Mouse (Mus musculus): ENCODE results near the gene Acvr1b. TPM values are rescaled to one million over a fixed set of nuclear protein-coding genes. Genes with fewer than 3 reads are reported as not detected.

Acvr1b gene
- polyA plus RNA-seq (2012; rRNA removed), result 59.3 and 63.5 TPM in 2 replicates

DNA sequence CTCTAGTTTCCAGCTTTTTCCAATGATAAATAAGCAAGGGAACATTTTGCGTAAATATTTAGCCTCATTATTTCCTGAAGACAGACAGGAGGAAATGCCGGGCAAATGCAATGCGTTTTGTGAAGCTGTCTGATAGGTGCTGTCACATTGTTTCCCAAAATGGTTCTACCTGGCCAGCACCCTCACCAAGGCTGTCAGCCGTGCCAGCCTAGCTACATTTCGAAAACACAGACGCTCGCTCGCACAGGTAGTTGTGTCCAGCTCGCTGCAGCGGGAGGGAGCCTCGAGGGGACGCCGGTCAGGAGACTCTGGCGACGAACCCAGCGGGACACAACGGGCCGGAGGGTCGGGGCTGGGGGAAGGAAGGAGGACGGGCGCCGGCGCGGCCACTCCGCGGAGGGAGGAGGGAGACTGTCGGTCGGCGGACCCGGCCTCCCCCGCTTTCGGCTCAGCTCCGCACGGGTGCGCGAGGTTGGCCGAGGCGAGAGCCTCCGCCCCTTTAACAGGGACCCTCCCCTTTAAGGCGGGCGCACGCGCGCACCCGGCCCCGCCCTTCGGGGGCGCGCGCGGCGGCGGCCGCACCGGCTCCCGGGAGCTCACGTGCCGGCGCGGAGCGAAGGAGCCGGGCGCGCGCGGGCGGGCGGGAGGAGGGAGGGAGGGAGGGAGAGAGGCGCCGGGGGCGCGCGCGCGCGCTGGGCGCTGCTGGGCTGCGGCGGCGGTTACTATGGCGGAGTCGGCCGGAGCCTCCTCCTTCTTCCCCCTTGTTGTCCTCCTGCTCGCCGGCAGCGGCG is at the start of gene Acvr1b:
Gene Acvr1b, plus strand, starts transcription at position 647 of the 791 bp plus-strand sequence.

GRCm38 (mm10) chr15:101128181-101129089 is 45.4 kb upstream of the Acvr1b start, which contains the start of gene Acvrl1:
Acvrl1 (plus strand) TSS chr15:101128522.

DNA sequence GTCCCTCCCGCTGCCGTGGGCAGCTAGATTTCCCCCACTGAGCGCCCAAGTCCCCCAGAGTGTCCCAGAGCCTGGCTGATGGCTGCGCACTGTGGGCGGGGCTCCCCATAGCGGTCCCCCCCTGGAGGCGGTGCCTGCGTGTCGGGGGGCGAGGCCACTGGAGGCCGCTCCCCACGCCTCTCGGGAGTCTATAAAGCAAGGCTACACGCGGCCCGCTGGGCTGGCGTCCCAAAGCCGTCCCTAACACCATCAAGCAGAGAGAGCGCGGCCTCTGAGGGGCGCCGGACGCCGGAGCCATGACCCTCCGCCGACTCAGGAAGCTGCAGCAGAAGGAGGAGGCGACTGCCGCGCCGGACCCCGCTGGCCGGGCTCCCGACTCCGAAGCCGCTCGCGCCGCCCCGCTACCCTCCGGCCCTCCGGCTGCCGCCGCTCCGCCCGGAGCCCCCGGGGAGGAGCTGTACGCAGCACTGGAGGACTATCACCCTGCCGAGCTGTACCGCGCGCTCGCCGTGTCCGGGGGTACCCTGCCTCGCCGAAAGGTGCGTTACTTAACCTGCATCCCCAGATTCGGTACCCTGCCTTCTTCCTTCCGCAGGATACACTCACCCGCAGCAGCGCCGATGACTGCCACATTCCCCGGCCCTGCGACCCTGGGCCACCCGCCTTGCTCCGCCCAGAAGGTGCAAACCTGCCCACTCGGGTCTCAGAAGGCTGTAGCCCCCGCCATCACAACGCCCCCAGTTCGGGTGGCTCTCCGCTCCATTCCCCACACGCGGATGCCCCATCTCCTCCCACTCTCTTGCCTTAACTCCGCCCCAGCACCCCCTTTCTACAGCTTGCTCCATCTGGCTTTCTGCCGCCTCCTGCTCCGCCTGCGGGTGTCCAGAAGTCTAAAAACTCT is 50.4 kb downstream of the Acvr1b start, which contains the start of gene Grasp:
Gene Grasp, plus strand, starts transcription at position 183 of the 901 bp plus-strand sequence.

GRCm38 (mm10) chr15:101253886-101254795 is 80.3 kb downstream of the Acvr1b start, which contains the start of gene Nr4a1:
Nr4a1 (plus strand) TSS chr15:101254269.

Other genes with a start within 250 kb of the Acvr1b start
- 0.05 and 0.09 TPM in 2 replicates for gene Gm47841, start 126.7 kb upstream of the Acvr1b start, polyA plus RNA-seq (2012; rRNA removed)
- gene Fignl2, start 95.5 kb upstream of the Acvr1b start, polyA plus RNA-seq (2012; rRNA removed), result 1.6 and 2.2 TPM in 2 replicates
- gene Ankrd33, start 58.3 kb upstream of the Acvr1b start, polyA plus RNA-seq (2012; rRNA removed), result 0.04 TPM in 1 of 2 replicates, not detected in the other
- 9.7 and 12.0 TPM in 2 replicates for gene Acvrl1, start 45.5 kb upstream of the Acvr1b start, polyA plus RNA-seq (2012; rRNA removed)
- 4.9 and 8.8 TPM in 2 replicates for gene Grasp, start 50.1 kb downstream of the Acvr1b start, polyA plus RNA-seq (2012; rRNA removed)
- 6.5 and 12.2 TPM in 2 replicates for gene Nr4a1, start 80.2 kb downstream of the Acvr1b start, polyA plus RNA-seq (2012; rRNA removed)
- 65.1 and 67.8 TPM in 2 replicates for gene Atg101, start 110.2 kb downstream of the Acvr1b start, polyA plus RNA-seq (2012; rRNA removed)
- gene 6030408B16Rik, start 119.1 kb downstream of the Acvr1b start, polyA plus RNA-seq (2012; rRNA removed), result 0.33 and 0.41 TPM in 2 replicates
- gene Krt80, start 196.1 kb downstream of the Acvr1b start, polyA plus RNA-seq (2012; rRNA removed), result 0.15 and 0.64 TPM in 2 replicates
- 0.80 and 4.7 TPM in 2 replicates for gene Krt7, start 237.0 kb downstream of the Acvr1b start, polyA plus RNA-seq (2012; rRNA removed)

Data from central nervous system, embryonic 14 days (tissue).